Mouse (Mus musculus): Measurements from ENCODE around the gene B230217C12Rik. TPM values are rescaled to one million over a fixed set of nuclear protein-coding genes. Genes with fewer than 3 reads are reported as not detected.

The B230217C12Rik gene
- total and polyA plus RNA-seq, 2 experiments from 2014 or later: 30.0 to 32.3 TPM

- Histone ChIP-seq H3K9ac (replicated peaks; ENCODE audit: low read length) (no peak overlapping the region), H3K4me2 (ENCODE audit: low read depth, low read length) (no peak overlapping the region), H3K36me3 (ENCODE audit: insufficient read depth, low read length) (no peaks in the 10 kb centered on the region), H3K4me1 (ENCODE audit: insufficient read depth, low read length) (no peaks in the 10 kb centered on the region), H3K27ac (no peak overlapping the region), H3K9me3 (ENCODE audit: low read length) (no peaks in the 10 kb centered on the region), H3K4me3 (ENCODE audit: low read length) (no peak overlapping the region), H3K27me3 (ENCODE audit: insufficient read depth, low read length) (no peaks in the 10 kb centered on the region)
- no peak for TF ChIP-seq CTCF (IDR thresholded peaks at IDR 0.05; ENCODE audit: low read depth)
- ATAC-seq (no peak), DNase-seq (ENCODE audit: low spot score) (no peak)
- 96% methylated on average over 2 of the region's 2 CpGs for WGBS
Observed at GRCm38 (mm10) chr11:97885296-97885915, 44.8 kb downstream of the B230217C12Rik start.

DNA sequence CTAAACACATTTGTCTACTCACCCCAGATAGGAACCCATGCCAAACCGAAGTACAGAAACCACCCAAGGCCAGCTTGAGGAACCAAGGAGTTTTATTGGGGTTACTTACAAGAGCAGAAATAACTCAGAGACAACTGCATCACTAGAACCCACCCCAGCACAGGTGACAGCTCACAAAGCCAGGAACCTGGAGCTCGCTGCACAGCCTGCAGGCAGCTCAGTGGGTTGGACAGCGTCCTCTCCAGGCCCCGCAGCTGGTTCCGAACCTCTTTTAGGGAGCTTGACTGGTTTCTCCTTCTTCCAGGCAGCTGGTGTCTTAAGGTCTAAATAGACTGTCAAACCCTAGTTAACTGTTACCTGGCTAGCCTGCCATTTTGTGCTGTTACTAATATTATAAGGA is 51.2 kb downstream of the B230217C12Rik start:
- no peak for TF ChIP-seq CTCF (IDR thresholded peaks at IDR 0.05; ENCODE audit: low read depth)
- ATAC-seq (no peak), DNase-seq (ENCODE audit: low spot score) (no peak)
- no peaks in the 10 kb centered on the region for H3K27me3 ChIP-seq (ENCODE audit: insufficient read depth, low read length)
- H3K27ac ChIP-seq: no peak overlapping the region
- WGBS: 79% methylated on average over 5 of the region's 5 CpGs
- no peaks in the 10 kb centered on the region for H3K36me3 ChIP-seq (ENCODE audit: insufficient read depth, low read length)
- no peak overlapping the region for H3K4me3 ChIP-seq (ENCODE audit: low read length)
- H3K4me1 ChIP-seq (ENCODE audit: insufficient read depth, low read length): no peaks in the 10 kb centered on the region
- H3K4me2 ChIP-seq (ENCODE audit: low read depth, low read length): no peak overlapping the region
- H3K9me3 ChIP-seq (ENCODE audit: low read length): no peaks in the 10 kb centered on the region
- no peak overlapping the region for H3K9ac ChIP-seq (replicated peaks; ENCODE audit: low read length)

Other genes starting within 250 kb of the B230217C12Rik start
- 11.0 and 12.0 TPM in 2 replicates for gene Epop, start 211.1 kb upstream of the B230217C12Rik start, total RNA-seq (2014; rRNA removed)
- gene Epop, start 211.1 kb upstream of the B230217C12Rik start, polyA plus RNA-seq (2015; fragmentation: Nextera tagmentation; extraction: Ambion mirVana): 2.3 and 2.4 TPM in 2 replicates
- gene Mllt6, start 177.4 kb upstream of the B230217C12Rik start, total RNA-seq (2014; rRNA removed): 43.9 and 60.8 TPM in 2 replicates
- gene Mllt6, start 177.4 kb upstream of the B230217C12Rik start, polyA plus RNA-seq (2015; fragmentation: Nextera tagmentation; extraction: Ambion mirVana): 1.5 and 1.7 TPM in 2 replicates
- 21.2 and 24.0 TPM in 2 replicates for gene Cisd3, start 155.0 kb upstream of the B230217C12Rik start, total RNA-seq (2014; rRNA removed)
- 47.6 and 52.0 TPM in 2 replicates for gene Cisd3, start 155.0 kb upstream of the B230217C12Rik start, polyA plus RNA-seq (2015; fragmentation: Nextera tagmentation; extraction: Ambion mirVana)
- gene Pcgf2, start 140.3 kb upstream of the B230217C12Rik start, total RNA-seq (2014; rRNA removed): 11.3 and 18.0 TPM in 2 replicates
- 13.3 and 14.8 TPM in 2 replicates for gene Pcgf2, start 140.3 kb upstream of the B230217C12Rik start, polyA plus RNA-seq (2015; fragmentation: Nextera tagmentation; extraction: Ambion mirVana)
- gene Psmb3, start 137.4 kb upstream of the B230217C12Rik start, total RNA-seq (2014; rRNA removed): 453 and 498 TPM in 2 replicates
- gene Psmb3, start 137.4 kb upstream of the B230217C12Rik start, polyA plus RNA-seq (2015; fragmentation: Nextera tagmentation; extraction: Ambion mirVana): 499 and 523 TPM in 2 replicates
- gene Pip4k2b, start 96.1 kb upstream of the B230217C12Rik start, total RNA-seq (2014; rRNA removed): 127 TPM in 2 replicates
- gene Pip4k2b, start 96.1 kb upstream of the B230217C12Rik start, polyA plus RNA-seq (2015; fragmentation: Nextera tagmentation; extraction: Ambion mirVana): 4.3 and 5.1 TPM in 2 replicates
- 13.3 and 14.2 TPM in 2 replicates for gene Cwc25, start 74.2 kb upstream of the B230217C12Rik start, total RNA-seq (2014; rRNA removed)
- gene Cwc25, start 74.2 kb upstream of the B230217C12Rik start, polyA plus RNA-seq (2015; fragmentation: Nextera tagmentation; extraction: Ambion mirVana): 11.9 and 12.9 TPM in 2 replicates
- not detected in 2 replicates for gene 1700001P01Rik, start 64.9 kb upstream of the B230217C12Rik start, total RNA-seq (2014; rRNA removed)
- gene 1700001P01Rik, start 64.9 kb upstream of the B230217C12Rik start, polyA plus RNA-seq (2015; fragmentation: Nextera tagmentation; extraction: Ambion mirVana): not detected in 2 replicates
- 124 and 141 TPM in 2 replicates for gene Rpl23, start 58.3 kb upstream of the B230217C12Rik start, total RNA-seq (2014; rRNA removed)
- 351 and 362 TPM in 2 replicates for gene Rpl23, start 58.3 kb upstream of the B230217C12Rik start, polyA plus RNA-seq (2015; fragmentation: Nextera tagmentation; extraction: Ambion mirVana)
- gene Lasp1, start 41.8 kb upstream of the B230217C12Rik start, total RNA-seq (2014; rRNA removed): 177 and 187 TPM in 2 replicates
- 121 and 137 TPM in 2 replicates for gene Lasp1, start 41.8 kb upstream of the B230217C12Rik start, polyA plus RNA-seq (2015; fragmentation: Nextera tagmentation; extraction: Ambion mirVana)
- gene Fbxo47, start 43.4 kb downstream of the B230217C12Rik start, total RNA-seq (2014; rRNA removed): 0.47 and 1.2 TPM in 2 replicates
- gene Fbxo47, start 43.4 kb downstream of the B230217C12Rik start, polyA plus RNA-seq (2015; fragmentation: Nextera tagmentation; extraction: Ambion mirVana): 0.34 and 0.36 TPM in 2 replicates
- 1.5 and 3.8 TPM in 2 replicates for gene Plxdc1, start 145.7 kb downstream of the B230217C12Rik start, total RNA-seq (2014; rRNA removed)
- 4.2 and 4.6 TPM in 2 replicates for gene Plxdc1, start 145.7 kb downstream of the B230217C12Rik start, polyA plus RNA-seq (2015; fragmentation: Nextera tagmentation; extraction: Ambion mirVana)
- gene Arl5c, start 155.4 kb downstream of the B230217C12Rik start, total RNA-seq (2014; rRNA removed): 2.0 and 2.6 TPM in 2 replicates
- gene Arl5c, start 155.4 kb downstream of the B230217C12Rik start, polyA plus RNA-seq (2015; fragmentation: Nextera tagmentation; extraction: Ambion mirVana): 3.6 and 4.8 TPM in 2 replicates
- 83.4 and 84.4 TPM in 2 replicates for gene Cacnb1, start 182.3 kb downstream of the B230217C12Rik start, total RNA-seq (2014; rRNA removed)
- gene Cacnb1, start 182.3 kb downstream of the B230217C12Rik start, polyA plus RNA-seq (2015; fragmentation: Nextera tagmentation; extraction: Ambion mirVana): 43.1 and 51.0 TPM in 2 replicates
- 462 and 515 TPM in 2 replicates for gene Rpl19, start 185.9 kb downstream of the B230217C12Rik start, total RNA-seq (2014; rRNA removed)
- gene Rpl19, start 185.9 kb downstream of the B230217C12Rik start, polyA plus RNA-seq (2015; fragmentation: Nextera tagmentation; extraction: Ambion mirVana): 650 and 673 TPM in 2 replicates
- gene Stac2, start 212.7 kb downstream of the B230217C12Rik start, total RNA-seq (2014; rRNA removed): 4.4 and 6.9 TPM in 2 replicates
- 5.8 and 6.1 TPM in 2 replicates for gene Stac2, start 212.7 kb downstream of the B230217C12Rik start, polyA plus RNA-seq (2015; fragmentation: Nextera tagmentation; extraction: Ambion mirVana)